Mouse (Mus musculus): Measurements from ENCODE around the gene Fgf4.

Fgf4 gene

DNA sequence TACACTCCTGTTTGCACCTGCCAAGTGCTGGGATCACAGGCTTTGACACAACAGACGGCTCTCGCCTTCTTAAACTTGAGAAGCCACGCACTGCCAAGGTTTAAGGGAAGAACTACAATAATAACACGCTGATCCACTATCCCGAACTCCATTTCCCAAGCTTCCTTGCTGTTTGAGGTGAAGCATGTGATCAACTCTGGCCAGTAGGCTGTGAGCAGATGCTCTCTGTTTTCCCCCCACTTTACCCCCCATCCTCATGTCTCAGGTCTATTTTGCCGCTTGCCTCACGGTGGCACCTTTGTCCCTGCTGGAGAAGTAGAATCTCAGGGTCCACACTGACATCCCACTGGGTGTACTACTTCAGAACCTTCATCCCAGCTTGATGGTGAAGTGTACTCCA, 61.5 kb downstream of the Fgf4 start:
- DNase-seq (ENCODE audit: inconsistent ontology term) = no peak

DNA sequence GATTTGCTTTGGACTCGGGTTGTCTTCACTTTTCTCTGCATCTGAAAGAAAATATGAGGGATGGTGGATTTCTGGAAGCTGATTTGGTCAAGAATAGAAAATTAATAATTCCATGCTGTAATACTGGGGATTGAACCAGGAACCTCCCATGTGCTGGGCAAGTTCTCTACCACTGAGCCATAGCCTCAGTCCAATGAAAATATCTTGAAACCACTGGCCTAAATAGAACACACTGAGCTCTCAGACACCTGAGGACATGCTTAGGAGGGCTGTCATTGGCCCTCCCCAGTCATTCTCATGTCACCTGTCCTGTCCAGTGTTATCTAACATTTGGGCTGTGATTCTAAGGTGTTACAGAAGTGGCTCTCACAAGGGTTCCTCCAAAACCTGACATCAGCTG, 64.0 kb downstream of the Fgf4 start:
- no peak for DNase-seq (ENCODE audit: inconsistent ontology term)

DNA sequence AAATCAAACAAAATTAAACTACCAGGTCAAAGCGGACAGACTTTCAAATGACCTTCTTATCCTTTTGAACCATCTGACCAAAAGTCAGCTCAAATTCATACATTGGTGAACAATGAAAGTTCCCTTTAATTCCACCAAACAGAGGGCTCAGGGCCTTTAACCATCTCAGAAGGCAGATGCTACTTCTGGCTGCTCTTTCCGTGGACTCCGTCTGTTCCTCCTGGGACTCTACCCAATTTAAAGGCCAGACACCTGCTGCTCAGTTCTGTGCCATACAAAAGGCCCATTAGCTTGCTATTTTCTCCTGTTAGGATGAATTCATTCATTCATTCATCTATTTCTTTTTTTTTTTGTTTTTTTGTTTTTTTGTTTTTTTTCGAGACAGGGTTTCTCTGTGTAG, 65.7 kb downstream of the Fgf4 start:
- no peak for DNase-seq (ENCODE audit: inconsistent ontology term)

DNA sequence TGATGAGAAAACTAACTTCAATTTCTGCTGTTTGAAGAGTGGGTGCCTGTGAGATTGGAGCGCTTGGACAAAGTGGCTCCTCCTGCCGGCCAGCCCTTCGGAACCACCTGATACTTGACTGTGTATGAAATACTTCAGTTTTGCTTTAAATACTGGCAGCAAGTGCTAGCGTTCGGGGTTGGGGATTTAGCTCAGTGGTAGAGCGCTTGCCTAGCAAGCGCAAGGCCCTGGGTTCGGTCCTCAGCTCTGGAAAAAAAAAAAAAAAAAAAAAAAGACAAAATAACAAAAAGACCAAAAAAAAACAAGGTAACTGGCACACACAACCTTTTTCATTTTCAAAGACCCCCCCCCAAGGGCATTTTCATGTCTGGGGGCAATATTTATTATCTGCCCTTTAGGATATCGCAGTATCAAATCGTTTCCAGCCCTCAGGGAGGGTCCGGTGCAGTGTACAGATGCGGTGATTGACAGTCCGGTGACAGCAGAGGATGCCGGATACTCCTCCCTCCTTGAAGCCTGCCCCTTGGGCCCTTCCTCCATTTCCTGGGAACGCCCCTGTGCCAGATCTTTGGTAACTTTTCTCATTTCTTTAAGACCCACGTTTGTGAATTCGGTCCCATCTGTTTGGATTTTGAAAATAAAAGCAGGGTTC, 67.3 kb downstream of the Fgf4 start:
- peak; percentile 33 for DNase-seq (ENCODE audit: inconsistent ontology term)

Data from Muller cell, postnatal 12 days (primary cell).